Mouse (Mus musculus): Measurements from ENCODE around the gene Gm11549. TPM values are rescaled to one million over a fixed set of nuclear protein-coding genes. Genes with fewer than 3 reads are reported as not detected.

The Gm11549 gene
- polyA plus RNA-seq, 1 experiment from 2014 or later, result not detected

GRCm38 (mm10) chr3:36474421-36474820 is 47.2 kb downstream of the Gm11549 start:
- Histone ChIP-seq H3K27me3 (replicated peaks; ENCODE audit: low read depth, poor library complexity, severe bottlenecking) (no peaks in the 10 kb centered on the region), H3K4me1 (peaks cover 15% of the 10 kb centered on the region), H3K27ac (replicated peaks) (no peak overlapping the region), H3K36me3 (replicated peaks) (no peaks in the 10 kb centered on the region), H3K4me3 (peak overlapping the region; percentile 68), H3K9me3 (no peaks in the 10 kb centered on the region)
- no peak for DNase-seq (ENCODE audit: low spot score)
- WGBS, result 78% methylated on average over 5 of the region's 5 CpGs

GRCm38 (mm10) chr3:36473222-36473621 is 48.4 kb downstream of the Gm11549 start:
- H3K27me3 ChIP-seq (replicated peaks; ENCODE audit: low read depth, poor library complexity, severe bottlenecking), result no peaks in the 10 kb centered on the region
- no peak overlapping the region for H3K4me3 ChIP-seq
- H3K9me3 ChIP-seq, result no peaks in the 10 kb centered on the region
- 98% methylated on average over 5 of the region's 5 CpGs for WGBS
- DNase-seq (ENCODE audit: low spot score), result no peak
- no peaks in the 10 kb centered on the region for H3K36me3 ChIP-seq (replicated peaks)
- peaks cover 22% of the 10 kb centered on the region for H3K4me1 ChIP-seq
- H3K27ac ChIP-seq (replicated peaks), result no peak overlapping the region

GRCm38 (mm10) chr3:36471856-36472255 is 49.8 kb downstream of the Gm11549 start:
- no peak overlapping the region for H3K27ac ChIP-seq (replicated peaks)
- WGBS, result 74% methylated on average over 4 of the region's 4 CpGs
- H3K36me3 ChIP-seq (replicated peaks), result no peaks in the 10 kb centered on the region
- DNase-seq (ENCODE audit: low spot score), result no peak
- no peaks in the 10 kb centered on the region for H3K9me3 ChIP-seq
- H3K27me3 ChIP-seq (replicated peaks; ENCODE audit: low read depth, poor library complexity, severe bottlenecking), result no peaks in the 10 kb centered on the region
- no peak overlapping the region for H3K4me3 ChIP-seq
- peaks cover 22% of the 10 kb centered on the region for H3K4me1 ChIP-seq

GRCm38 (mm10) chr3:36468871-36469270 is 52.7 kb downstream of the Gm11549 start:
- peaks cover 7% of the 10 kb centered on the region for H3K4me1 ChIP-seq
- DNase-seq (ENCODE audit: low spot score), result peak; percentile 45
- H3K27ac ChIP-seq (replicated peaks), result no peak overlapping the region
- H3K27me3 ChIP-seq (replicated peaks; ENCODE audit: low read depth, poor library complexity, severe bottlenecking), result no peaks in the 10 kb centered on the region
- 25% methylated on average over 2 of the region's 2 CpGs for WGBS
- H3K9me3 ChIP-seq, result no peaks in the 10 kb centered on the region
- H3K4me3 ChIP-seq, result no peak overlapping the region
- H3K36me3 ChIP-seq (replicated peaks), result no peaks in the 10 kb centered on the region

- 88% methylated on average over 7 of the region's 7 CpGs for WGBS
Measured at GRCm38 (mm10) chr3:36467632-36468031, 54.0 kb downstream of the Gm11549 start.

GRCm38 (mm10) chr3:36465538-36465937 is 56.1 kb downstream of the Gm11549 start:
- WGBS, result 68% methylated on average over 7 of the region's 7 CpGs
- no peaks in the 10 kb centered on the region for H3K9me3 ChIP-seq
- no peak overlapping the region for H3K4me3 ChIP-seq
- no peaks in the 10 kb centered on the region for H3K27me3 ChIP-seq (replicated peaks; ENCODE audit: low read depth, poor library complexity, severe bottlenecking)
- no peak for DNase-seq (ENCODE audit: low spot score)
- no peaks in the 10 kb centered on the region for H3K36me3 ChIP-seq (replicated peaks)
- H3K4me1 ChIP-seq, result peaks cover 7% of the 10 kb centered on the region
- H3K27ac ChIP-seq (replicated peaks), result no peak overlapping the region

More at GRCm38 (mm10) chr3:36467632-36468031, 54.0 kb downstream of the Gm11549 start:
- H3K9me3 ChIP-seq, result no peaks in the 10 kb centered on the region
- no peak overlapping the region for H3K4me3 ChIP-seq
- peaks cover 7% of the 10 kb centered on the region for H3K4me1 ChIP-seq
- no peaks in the 10 kb centered on the region for H3K36me3 ChIP-seq (replicated peaks)
- no peaks in the 10 kb centered on the region for H3K27me3 ChIP-seq (replicated peaks; ENCODE audit: low read depth, poor library complexity, severe bottlenecking)
- no peak overlapping the region for H3K27ac ChIP-seq (replicated peaks)
- no peak for DNase-seq (ENCODE audit: low spot score)

Small RNAs within 50 kb of the gene (microRNA-seq; reads per million reads assigned to microRNA genes)
- gene Mir7009, result not detected

Other genes with a start within 250 kb of the Gm11549 start
- gene Anxa5, start 45.9 kb downstream of the Gm11549 start, polyA plus RNA-seq (2016; fragmentation: Nextera tagmentation; extraction: Ambion mirVana), result 104 and 116 TPM in 2 replicates
- gene 1810062G17Rik, start 45.9 kb downstream of the Gm11549 start, polyA plus RNA-seq (2016; fragmentation: Nextera tagmentation; extraction: Ambion mirVana), result 0.39 and 0.78 TPM in 2 replicates
- gene Exosc9, start 30.8 kb upstream of the Gm11549 start, polyA plus RNA-seq (2016; fragmentation: Nextera tagmentation; extraction: Ambion mirVana), result 98.2 and 102 TPM in 2 replicates
- gene Ccna2, start 50.3 kb upstream of the Gm11549 start, polyA plus RNA-seq (2016; fragmentation: Nextera tagmentation; extraction: Ambion mirVana), result 225 and 229 TPM in 2 replicates
- gene Bbs7, start 91.7 kb upstream of the Gm11549 start, polyA plus RNA-seq (2016; fragmentation: Nextera tagmentation; extraction: Ambion mirVana), result 16.2 and 17.5 TPM in 2 replicates
- 2.7 and 3.5 TPM in 2 replicates for gene Trpc3, start 168.4 kb upstream of the Gm11549 start, polyA plus RNA-seq (2016; fragmentation: Nextera tagmentation; extraction: Ambion mirVana)